Mouse (Mus musculus) CH12.LX (cell line): Measurements from ENCODE around the gene Prss2. TPM values are rescaled to one million over a fixed set of nuclear protein-coding genes. Genes with fewer than 3 reads are reported as not detected.
"Not testable (repeated sequence)": the region's sequence is repeated elsewhere in the genome, so short reads cannot be mapped to it uniquely, and the experiment has no call there.

Source experiments
- DNase-seq: peaks from one replicate; pipeline ENCODE4 v3.0.0-alpha.2; 2013; ENCODE audit errors: extremely low read depth
- H3K27ac ChIP-seq: 2 replicates; pipeline ENCODE4 v1.5.1; 2012; ENCODE audit warnings: low read depth, mild to moderate bottlenecking, control low read depth, moderate library complexity; ENCODE audit not compliant: insufficient read depth
- H3K27me3 ChIP-seq: replicated peaks from 2 replicates; pipeline ENCODE3; 2012; ENCODE audit warnings: inconsistent platforms
- H3K36me3 ChIP-seq, 2 experiments: replicated peaks in 1 of 2; 2 replicates each; pipeline versions ENCODE3 to v1.6.1; 2012; ENCODE audit warnings: inconsistent platforms in 1 of 2, low read length in 1 of 2, mild to moderate bottlenecking in 1 of 2, mixed read lengths in 1 of 2, moderate library complexity in 1 of 2; ENCODE audit not compliant: control insufficient read depth in 1 of 2, insufficient read depth in 1 of 2
- H3K4me1 ChIP-seq, 2 experiments: 2 replicates each; pipeline ENCODE4 v1.6.1; 2012; ENCODE audit warnings: inconsistent platforms in 1 of 2, moderate library complexity in 1 of 2; ENCODE audit not compliant: insufficient read depth in 2 of 2, control insufficient read depth in 1 of 2
- H3K4me2 ChIP-seq: 2 replicates; pipeline ENCODE4 v1.6.1; 2012; ENCODE audit warnings: low read depth, mild to moderate bottlenecking, control low read depth; ENCODE audit not compliant: poor library complexity, insufficient read depth, severe bottlenecking
- H3K4me3 ChIP-seq, 3 experiments: fragments of 150-350 bp in 1 of 3; sonication (generic) in 1 of 3; replicated peaks in 1 of 3; 2 replicates each; pipeline versions ENCODE3 to v1.5.1; 2011 to 2012; ENCODE audit warnings: low read depth in 2 of 3, low read length in 2 of 3, mild to moderate bottlenecking in 2 of 3, moderate library complexity in 2 of 3, control low read depth in 1 of 3, improper control_type of control experiment in 1 of 3, inconsistent platforms in 1 of 3, mixed read lengths in 1 of 3; ENCODE audit not compliant: poor library complexity in 1 of 3
- H3K79me2 ChIP-seq: replicated peaks from 2 replicates; pipeline ENCODE4 v1.6.1; 2012; ENCODE audit warnings: mild to moderate bottlenecking, moderate library complexity; ENCODE audit not compliant: control insufficient read depth, poor library complexity, insufficient read depth, severe bottlenecking; ENCODE audit errors: extremely low read depth
- H3K9ac ChIP-seq: 2 replicates; pipeline ENCODE4 v1.6.1; 2012; ENCODE audit warnings: low read depth, mild to moderate bottlenecking, control low read depth, moderate library complexity; ENCODE audit not compliant: insufficient read depth
- H3K9me3 ChIP-seq: replicated peaks from 2 replicates; pipeline ENCODE3; 2012; ENCODE audit warnings: low read length, inconsistent platforms, mixed read lengths
- BHLHE40 ChIP-seq: IDR thresholded peaks from 2 replicates; pipeline ENCODE4 v1.6.1; 2011; ENCODE audit warnings: mild to moderate bottlenecking, low read depth, low read length, improper control_type of control experiment
- CTCF ChIP-seq, 2 experiments: IDR thresholded peaks in 1 of 2; conservative IDR thresholded peaks in 1 of 2; 2 replicates each; pipeline ENCODE4 v1.5.1; 2011 to 2012; ENCODE audit warnings: low read depth in 2 of 2, low read length in 2 of 2, improper control_type of control experiment in 1 of 2, inconsistent platforms in 1 of 2, mild to moderate bottlenecking in 1 of 2, moderate library complexity in 1 of 2
- ELF1 ChIP-seq: IDR thresholded peaks from 2 replicates; pipeline ENCODE4 v1.6.1; 2014; ENCODE audit warnings: low read depth, mild to moderate bottlenecking, inconsistent platforms, low read length, improper control_type of control experiment
- ETS1 ChIP-seq: conservative IDR thresholded peaks from 2 replicates; pipeline ENCODE4 v1.6.1; 2012; ENCODE audit warnings: low read depth, mild to moderate bottlenecking, inconsistent platforms, low read length, improper control_type of control experiment, moderate library complexity
- IRF4 ChIP-seq: IDR thresholded peaks from 2 replicates; pipeline ENCODE4 v1.6.1; 2014; ENCODE audit warnings: low read depth, mild to moderate bottlenecking, inconsistent platforms, low read length, improper control_type of control experiment
- JUN ChIP-seq: IDR thresholded peaks from 2 replicates; pipeline ENCODE4 v1.6.1; 2011; ENCODE audit warnings: low read depth, mild to moderate bottlenecking, low read length, improper control_type of control experiment, moderate library complexity; ENCODE audit not compliant: insufficient read depth
- MYC ChIP-seq: IDR thresholded peaks from 2 replicates; pipeline ENCODE4 v1.6.1; 2011; ENCODE audit warnings: low read depth, mild to moderate bottlenecking, improper control_type of control experiment, low read length
- POLR2A ChIP-seq: IDR thresholded peaks from 2 replicates; pipeline ENCODE4 v1.6.1; 2011; ENCODE audit warnings: low read depth, mild to moderate bottlenecking, improper control_type of control experiment, low read length
- RAD21 ChIP-seq: IDR thresholded peaks from 2 replicates; pipeline ENCODE4 v1.6.1; 2011; ENCODE audit warnings: low read depth, mild to moderate bottlenecking, low read length, improper control_type of control experiment, moderate library complexity
- TBP ChIP-seq: conservative IDR thresholded peaks from 2 replicates; pipeline ENCODE4 v1.6.1; 2011; ENCODE audit warnings: low read depth, low read length, improper control_type of control experiment
- USF2 ChIP-seq: conservative IDR thresholded peaks from 2 replicates; pipeline ENCODE4 v1.6.1; 2011; ENCODE audit warnings: low read depth, low read length, improper control_type of control experiment
- ZC3H11A ChIP-seq: IDR thresholded peaks from 2 replicates; pipeline ENCODE4 v1.6.1; 2012; ENCODE audit warnings: low read depth, mild to moderate bottlenecking, inconsistent platforms, low read length, improper control_type of control experiment
- ZKSCAN1 ChIP-seq: IDR thresholded peaks from 2 replicates; pipeline ENCODE4 v1.6.1; 2012; ENCODE audit warnings: low read depth, inconsistent platforms, low read length, improper control_type of control experiment, borderline replicate concordance
- dilution Hi-C: fragments of 300-500 bp; cut with MboI; formaldehyde crosslinking; loops from 2 replicates; pipeline ENCODE4 v1.14.3; 2020; ENCODE audit warnings: low sequenced_read_pairs; ENCODE audit not compliant: extremely low pct_unique_long_range_greater_than_20kb, extremely low pct_ligation_motif_present
- in situ Hi-C: fragments of 300-500 bp; cut with MboI; formaldehyde crosslinking; loops from 3 replicates; pipeline ENCODE4 v1.14.3; 2019; ENCODE audit warnings: low sequenced_read_pairs, low pct_ligation_motif_present, low pct_unique_long_range_greater_than_20kb, mixed read lengths
- polyA plus RNA-seq: library from polyadenylated mRNA; unstranded; fragments of >175 nt; gene quantifications from 2 replicates; pipeline ENCODE4 v1.2.1, GENCODE M21; 2012; ENCODE audit warnings: low read depth; ENCODE audit not compliant: insufficient read length
- total RNA-seq, 2 experiments: library from RNA; depleted of rRNA; stranded (reverse); fragments of 300-350 nt in 1 of 2; fragments of >200 nt in 1 of 2; gene quantifications; 2 replicates each; pipeline ENCODE4 v1.2.3; 2012 to 2014

The Prss2 gene
- total and polyA plus RNA-seq, 3 experiments = not detected

GRCm38 (mm10) chr6:41560273-41560672, 38.7 kb downstream of the Prss2 start:
- in situ Hi-C loops = no loop called here
- no peak for DNase-seq
- Histone ChIP-seq H3K27me3 (no peaks in the 10 kb centered on the region), H3K36me3 (no peaks in the 10 kb centered on the region), H3K9me3 (no peaks in the 10 kb centered on the region), H3K27ac (no peak overlapping the region), H3K9ac (no peak overlapping the region), H3K4me3 (no peak overlapping the region), H3K4me2 (no peak overlapping the region), H3K4me1 (peaks cover 0 to 21% of the 10 kb centered on the region in 2 experiments; a peak in 2 of 4 replicates), H3K79me2 (no peaks in the 10 kb centered on the region)
- no peak for TF ChIP-seq IRF4
- TF ChIP-seq MYC = no peak
- dilution Hi-C loops = no loop called here

GRCm38 (mm10) chr6:41562598-41562997, 41.0 kb downstream of the Prss2 start:
- Histone ChIP-seq H3K4me1 (peaks cover 0 to 12% of the 10 kb centered on the region in 2 experiments; a peak in 2 of 4 replicates), H3K27ac (no peak overlapping the region), H3K9ac (no peak overlapping the region), H3K9me3 (no peaks in the 10 kb centered on the region), H3K36me3 (no peaks in the 10 kb centered on the region), H3K79me2 (no peaks in the 10 kb centered on the region), H3K4me3 (no peak overlapping the region), H3K27me3 (no peaks in the 10 kb centered on the region), H3K4me2 (no peak overlapping the region)
- dilution Hi-C loops (no loop called here), in situ Hi-C loops (no loop called here)
- no peak for DNase-seq
- no peak for TF ChIP-seq CTCF (conservative IDR thresholded peaks at IDR 0.05 in 1 of 2, IDR thresholded peaks at IDR 0.05 in 1 of 2; ENCODE audit: low read depth in 2 of 2, low read length in 2 of 2)

GRCm38 (mm10) chr6:41563104-41563951, 41.7 kb downstream of the Prss2 start:
- H3K27ac ChIP-seq, H3K36me3 ChIP-seq, dilution Hi-C loops, in situ Hi-C loops, H3K27me3 ChIP-seq, H3K4me1 ChIP-seq, H3K9ac ChIP-seq, H3K4me3 ChIP-seq, DNase-seq, H3K79me2 ChIP-seq, H3K9me3 ChIP-seq, H3K4me2 ChIP-seq: not testable (repeated sequence)

GRCm38 (mm10) chr6:41565261-41565660, 43.7 kb downstream of the Prss2 start:
- no peak for TF ChIP-seq ELF1
- TF ChIP-seq USF2 = no peak
- TF ChIP-seq ZC3H11A = no peak
- no peak for TF ChIP-seq BHLHE40
- TF ChIP-seq ETS1 = no peak
- TF ChIP-seq RAD21 = no peak
- no peak for TF ChIP-seq JUN
- no peak for TF ChIP-seq TBP
- no peak for TF ChIP-seq POLR2A
- no peak for TF ChIP-seq ZKSCAN1
- Histone ChIP-seq H3K79me2 (no peaks in the 10 kb centered on the region), H3K9ac (no peak overlapping the region), H3K4me1 (no peaks in the 10 kb centered on the region), H3K4me3 (no peak overlapping the region), H3K4me2 (no peak overlapping the region), H3K36me3 (no peaks in the 10 kb centered on the region), H3K9me3 (no peaks in the 10 kb centered on the region), H3K27ac (no peak overlapping the region), H3K27me3 (no peaks in the 10 kb centered on the region)
- dilution Hi-C loops (no loop called here), in situ Hi-C loops (no loop called here)
- no peak for DNase-seq
